Mouse (Mus musculus): ENCODE results near the gene Dnaja3. TPM values are rescaled to one million over a fixed set of nuclear protein-coding genes. Genes with fewer than 3 reads are reported as not detected.

The Dnaja3 gene
- polyA plus RNA-seq, 1 experiment from 2014 or later: 88.7 TPM

GRCm38 (mm10) chr16:4604293-4604837, 35.4 kb upstream of the Dnaja3 start:
- H3K4me2 ChIP-seq (ENCODE audit: low read depth, low read length): no peak overlapping the region
- H3K9me3 ChIP-seq (replicated peaks; ENCODE audit: control insufficient read depth, low read length): no peaks in the 10 kb centered on the region
- no peaks in the 10 kb centered on the region for H3K27me3 ChIP-seq (ENCODE audit: control insufficient read depth, insufficient read depth, low read length)
- H3K36me3 ChIP-seq (ENCODE audit: control insufficient read depth, insufficient read depth): peaks cover 5% of the 10 kb centered on the region; the same call in 1 of the 2 replicates
- H3K9ac ChIP-seq (ENCODE audit: low read length): peak overlapping the region; percentile 61; the same call in 1 of the 2 replicates
- 61% methylated on average over 11 of the region's 11 CpGs for WGBS
- peak overlapping the region; percentile 85 for H3K27ac ChIP-seq (ENCODE audit: low read length)
- ATAC-seq (replicated peaks; ENCODE audit: extremely low read depth, insufficient read depth, low FRiP score): no peak
- peaks cover 80% of the 10 kb centered on the region for H3K4me1 ChIP-seq (ENCODE audit: control insufficient read depth, insufficient read depth, low read length)
- no peak overlapping the region for H3K4me3 ChIP-seq (ENCODE audit: low read length)

- peak overlapping the region; percentile 43 for H3K27ac ChIP-seq (ENCODE audit: low read length)
- ATAC-seq (replicated peaks; ENCODE audit: extremely low read depth, insufficient read depth, low FRiP score): no peak
- H3K36me3 ChIP-seq (ENCODE audit: control insufficient read depth, insufficient read depth): peaks cover 5% of the 10 kb centered on the region; the same call in 1 of the 2 replicates
- H3K9me3 ChIP-seq (replicated peaks; ENCODE audit: control insufficient read depth, low read length): no peaks in the 10 kb centered on the region
- peaks cover 69% of the 10 kb centered on the region for H3K4me1 ChIP-seq (ENCODE audit: control insufficient read depth, insufficient read depth, low read length)
- WGBS: 69% methylated on average over 13 of the region's 13 CpGs
- no peaks in the 10 kb centered on the region for H3K27me3 ChIP-seq (ENCODE audit: control insufficient read depth, insufficient read depth, low read length)
- H3K4me3 ChIP-seq (ENCODE audit: low read length): no peak overlapping the region
- no peak overlapping the region; the same call in 1 of the 2 replicates for H3K9ac ChIP-seq (ENCODE audit: low read length)
- H3K4me2 ChIP-seq (ENCODE audit: low read depth, low read length): no peak overlapping the region
These were observed 34.2 kb upstream of the Dnaja3 start for GRCm38 (mm10) chr16:4605514-4606131.

DNA sequence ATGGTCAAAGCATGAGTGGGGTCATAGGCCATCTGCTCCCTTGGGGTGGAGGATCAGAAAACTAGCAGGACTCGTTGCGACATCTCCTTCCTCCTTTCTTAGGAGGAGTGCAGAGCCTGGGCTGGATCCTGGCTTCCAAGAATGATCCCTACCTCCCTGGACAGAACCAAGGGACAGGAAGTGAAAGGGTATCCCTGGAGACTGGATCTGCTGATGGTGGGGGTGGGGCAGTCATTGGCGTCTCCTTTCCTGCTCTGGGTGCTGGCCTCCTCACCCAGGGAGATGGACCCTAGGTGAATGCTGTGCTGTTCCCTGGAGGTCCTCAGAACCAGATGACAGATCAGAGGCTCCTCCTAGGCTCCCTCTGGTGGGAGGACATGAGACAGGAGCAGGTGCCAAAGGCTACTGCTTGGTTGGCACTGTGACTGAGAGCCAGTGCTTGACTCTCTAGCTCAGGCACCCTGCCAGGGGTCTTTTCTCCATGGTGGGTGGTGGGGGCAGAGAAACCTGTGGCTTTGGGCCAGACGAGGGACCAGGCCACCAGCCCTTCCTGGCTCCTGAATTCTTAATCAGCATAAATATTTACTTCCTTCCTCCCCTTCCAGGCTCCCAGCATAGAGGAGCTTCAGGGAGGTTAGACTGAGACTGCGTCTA, 33.2 kb upstream of the Dnaja3 start:
- H3K9ac ChIP-seq (ENCODE audit: low read length): 0 out of 2 replicates have a peak overlapping the region, but pooled peaks have one; percentile 38
- H3K4me1 ChIP-seq (ENCODE audit: control insufficient read depth, insufficient read depth, low read length): peaks cover 60% of the 10 kb centered on the region
- H3K36me3 ChIP-seq (ENCODE audit: control insufficient read depth, insufficient read depth): peaks cover 12% of the 10 kb centered on the region
- ATAC-seq (replicated peaks; ENCODE audit: extremely low read depth, insufficient read depth, low FRiP score): peak; percentile 23; the same call in 1 of the 2 replicates
- H3K4me2 ChIP-seq (ENCODE audit: low read depth, low read length): no peak overlapping the region
- no peaks in the 10 kb centered on the region for H3K9me3 ChIP-seq (replicated peaks; ENCODE audit: control insufficient read depth, low read length)
- peak overlapping the region; percentile 58 for H3K27ac ChIP-seq (ENCODE audit: low read length)
- no peaks in the 10 kb centered on the region for H3K27me3 ChIP-seq (ENCODE audit: control insufficient read depth, insufficient read depth, low read length)
- 20% methylated on average over 5 of the region's 5 CpGs for WGBS
- H3K4me3 ChIP-seq (ENCODE audit: low read length): no peak overlapping the region

- Histone ChIP-seq H3K4me1 (ENCODE audit: control insufficient read depth, insufficient read depth, low read length) (peaks cover 48% of the 10 kb centered on the region), H3K27me3 (ENCODE audit: control insufficient read depth, insufficient read depth, low read length) (no peaks in the 10 kb centered on the region), H3K36me3 (ENCODE audit: control insufficient read depth, insufficient read depth) (peaks cover 19% of the 10 kb centered on the region), H3K4me3 (ENCODE audit: low read length) (no peak overlapping the region), H3K4me2 (ENCODE audit: low read depth, low read length) (no peak overlapping the region), H3K27ac (ENCODE audit: low read length) (peak overlapping the region; percentile 58; the same call in 1 of the 2 replicates), H3K9ac (ENCODE audit: low read length) (peak overlapping the region; percentile 16; the same call in 1 of the 2 replicates), H3K9me3 (replicated peaks; ENCODE audit: control insufficient read depth, low read length) (no peaks in the 10 kb centered on the region)
- WGBS: 45% methylated on average over 9 of the region's 9 CpGs
- ATAC-seq (replicated peaks; ENCODE audit: extremely low read depth, insufficient read depth, low FRiP score): 0 out of 2 replicates have a peak, but pooled peaks have one; percentile 25
These were observed 31.8 kb upstream of the Dnaja3 start for GRCm38 (mm10) chr16:4607818-4608531.

GRCm38 (mm10) chr16:4608532-4609059, 31.2 kb upstream of the Dnaja3 start:
- no peaks in the 10 kb centered on the region for H3K27me3 ChIP-seq (ENCODE audit: control insufficient read depth, insufficient read depth, low read length)
- ATAC-seq (replicated peaks; ENCODE audit: extremely low read depth, insufficient read depth, low FRiP score): no peak
- WGBS: 77% methylated on average over 19 of the region's 19 CpGs
- H3K9me3 ChIP-seq (replicated peaks; ENCODE audit: control insufficient read depth, low read length): no peaks in the 10 kb centered on the region
- peaks cover 24% of the 10 kb centered on the region for H3K36me3 ChIP-seq (ENCODE audit: control insufficient read depth, insufficient read depth)
- no peak overlapping the region for H3K27ac ChIP-seq (ENCODE audit: low read length)
- no peak overlapping the region for H3K4me2 ChIP-seq (ENCODE audit: low read depth, low read length)
- H3K9ac ChIP-seq (ENCODE audit: low read length): no peak overlapping the region
- no peak overlapping the region for H3K4me3 ChIP-seq (ENCODE audit: low read length)
- H3K4me1 ChIP-seq (ENCODE audit: control insufficient read depth, insufficient read depth, low read length): peaks cover 41% of the 10 kb centered on the region

- Histone ChIP-seq H3K4me3 (ENCODE audit: low read length) (no peak overlapping the region), H3K4me2 (ENCODE audit: low read depth, low read length) (no peak overlapping the region), H3K36me3 (ENCODE audit: control insufficient read depth, insufficient read depth) (peaks cover 35% of the 10 kb centered on the region), H3K27me3 (ENCODE audit: control insufficient read depth, insufficient read depth, low read length) (no peaks in the 10 kb centered on the region), H3K27ac (ENCODE audit: low read length) (no peak overlapping the region), H3K9me3 (replicated peaks; ENCODE audit: control insufficient read depth, low read length) (no peaks in the 10 kb centered on the region), H3K4me1 (ENCODE audit: control insufficient read depth, insufficient read depth, low read length) (peaks cover 18% of the 10 kb centered on the region), H3K9ac (ENCODE audit: low read length) (no peak overlapping the region)
- ATAC-seq (replicated peaks; ENCODE audit: extremely low read depth, insufficient read depth, low FRiP score): no peak
- 86% methylated on average over 5 of the region's 5 CpGs for WGBS
These were observed 28.6 kb upstream of the Dnaja3 start for GRCm38 (mm10) chr16:4611193-4611592.

- WGBS: 91% methylated on average over 7 of the region's 7 CpGs
- Histone ChIP-seq H3K27ac (ENCODE audit: low read length) (no peak overlapping the region), H3K36me3 (ENCODE audit: control insufficient read depth, insufficient read depth) (peaks cover 40% of the 10 kb centered on the region), H3K9ac (ENCODE audit: low read length) (no peak overlapping the region), H3K4me1 (ENCODE audit: control insufficient read depth, insufficient read depth, low read length) (peaks cover 14% of the 10 kb centered on the region), H3K9me3 (replicated peaks; ENCODE audit: control insufficient read depth, low read length) (no peaks in the 10 kb centered on the region), H3K4me3 (ENCODE audit: low read length) (no peak overlapping the region), H3K4me2 (ENCODE audit: low read depth, low read length) (no peak overlapping the region), H3K27me3 (ENCODE audit: control insufficient read depth, insufficient read depth, low read length) (no peaks in the 10 kb centered on the region)
- ATAC-seq (replicated peaks; ENCODE audit: extremely low read depth, insufficient read depth, low FRiP score): no peak
These were observed 28.1 kb upstream of the Dnaja3 start for GRCm38 (mm10) chr16:4611676-4612075.

DNA sequence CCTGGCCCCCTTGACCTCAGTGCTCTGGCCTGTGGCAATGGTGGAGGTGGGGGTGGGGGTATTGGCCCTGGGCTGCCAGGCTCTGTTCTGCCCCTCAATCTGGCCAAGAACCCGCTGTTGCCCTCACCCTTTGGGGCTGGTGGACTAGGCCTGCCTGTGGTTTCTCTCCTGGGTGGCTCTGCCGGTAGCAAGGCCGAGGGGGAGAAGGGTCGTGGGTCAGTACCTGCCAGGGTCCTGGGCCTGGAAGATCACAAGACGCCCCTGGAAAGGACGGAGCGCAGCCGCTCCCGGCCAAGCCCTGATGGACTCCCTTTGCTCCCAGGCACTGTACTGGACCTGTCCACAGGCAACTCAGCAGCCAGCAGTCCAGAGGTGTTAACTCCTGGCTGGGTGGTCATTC, 26.1 kb upstream of the Dnaja3 start:
- H3K36me3 ChIP-seq (ENCODE audit: control insufficient read depth, insufficient read depth): peaks cover 41% of the 10 kb centered on the region

More for the DNA sequence above, 26.1 kb upstream of the Dnaja3 start:
- Histone ChIP-seq H3K27ac (ENCODE audit: low read length) (no peak overlapping the region), H3K9me3 (replicated peaks; ENCODE audit: control insufficient read depth, low read length) (no peaks in the 10 kb centered on the region), H3K9ac (ENCODE audit: low read length) (no peak overlapping the region), H3K4me2 (ENCODE audit: low read depth, low read length) (no peak overlapping the region), H3K4me3 (ENCODE audit: low read length) (no peak overlapping the region), H3K27me3 (ENCODE audit: control insufficient read depth, insufficient read depth, low read length) (no peaks in the 10 kb centered on the region), H3K4me1 (ENCODE audit: control insufficient read depth, insufficient read depth, low read length) (no peaks in the 10 kb centered on the region)
- ATAC-seq (replicated peaks; ENCODE audit: extremely low read depth, insufficient read depth, low FRiP score): no peak
- WGBS: 95% methylated on average over 9 of the region's 9 CpGs
